In genomic region chr17:75437239-75437750, GRCm38 (mm10) we compare ENCODE assay signal across 15 mouse cellular contexts. TPM values are rescaled to one million over a fixed set of nuclear protein-coding genes. Genes with fewer than 3 reads are reported as not detected.
DNase-seq lines count a peak whose midpoint lies in the region; ATAC-seq and TF ChIP-seq lines count a peak whose summit lies in the region.
"Had no signal": no experiment of that assay in that cellular context is flagged by ENCODE, and none has a peak within 500 bp of the region (broad histone marks: within the 10 kb centered on the region; RNA-seq: fewer than 3 reads in every experiment).

No protein-coding gene starts in this region.

- no peaks in the 10 kb centered on the region for H3K27me3 ChIP-seq in hindbrain, embryonic 16.5 days (replicated peaks; ENCODE audit: control insufficient read depth, insufficient read depth, low read length)
- H3K27me3 ChIP-seq in hindbrain, embryonic 13.5 days, result no peaks in the 10 kb centered on the region
- H3K27me3 ChIP-seq in lung, embryonic 14.5 days (ENCODE audit: insufficient read depth, low read length), result no peaks in the 10 kb centered on the region
- H3K27me3 ChIP-seq in heart, embryonic 14.5 days (ENCODE audit: control insufficient read depth, insufficient read depth, low read length), result no peaks in the 10 kb centered on the region
- H3K27me3 ChIP-seq in stomach, embryonic 14.5 days (ENCODE audit: control insufficient read depth, insufficient read depth, low read length), result no peaks in the 10 kb centered on the region

- DNase-seq in lung, embryonic 14.5 days, result no peak
- DNase-seq in lung, postnatal 4 days, result no peak
- no peak for DNase-seq in spleen, adult 12 weeks (ENCODE audit: low spot score)
- DNase-seq: adrenal gland, postnatal 10 days; cerebellum, adult 11 months; embryo, embryonic 11 days; kidney, adult 18-20 months; thymus, postnatal 25 days had no signal

- no peaks in the 10 kb centered on the region for H3K36me3 ChIP-seq in hindbrain, embryonic 16.5 days (ENCODE audit: control insufficient read depth, insufficient read depth, low read length)
- H3K36me3 ChIP-seq in hindbrain, embryonic 13.5 days, result no peaks in the 10 kb centered on the region
- H3K36me3 ChIP-seq in lung, embryonic 14.5 days (ENCODE audit: insufficient read depth), result no peaks in the 10 kb centered on the region
- H3K36me3 ChIP-seq in heart, embryonic 14.5 days (ENCODE audit: control insufficient read depth, insufficient read depth, low read length), result no peaks in the 10 kb centered on the region
- no peaks in the 10 kb centered on the region for H3K36me3 ChIP-seq in stomach, embryonic 14.5 days (ENCODE audit: control insufficient read depth, insufficient read depth, low read length)

- no peak overlapping the region for H3K27ac ChIP-seq in hindbrain, embryonic 16.5 days (ENCODE audit: low read depth, low read length)
- H3K27ac ChIP-seq in hindbrain, embryonic 13.5 days, result no peak overlapping the region
- H3K27ac ChIP-seq in lung, embryonic 14.5 days (ENCODE audit: low read depth), result peak overlapping the region; percentile 37; the same call in 1 of the 2 replicates
- H3K27ac ChIP-seq in heart, embryonic 14.5 days (replicated peaks in 1 of 2; ENCODE audit: control insufficient read depth in 1 of 2, insufficient read depth in 1 of 2, low read depth in 2 of 2, low read length in 2 of 2), result peak overlapping the region; percentile 6 to 51
- H3K27ac ChIP-seq in stomach, embryonic 14.5 days (ENCODE audit: low read length), result no peak overlapping the region
- H3K27ac ChIP-seq: liver, embryonic 14.5 days had no signal

- no peaks in the 10 kb centered on the region for H3K4me1 ChIP-seq in hindbrain, embryonic 16.5 days (ENCODE audit: control insufficient read depth, insufficient read depth, low read depth, low read length)
- H3K4me1 ChIP-seq in hindbrain, embryonic 13.5 days (replicated peaks), result 0 out of 2 replicates have a peak, but pooled peaks cover 8% of the 10 kb centered on the region
- H3K4me1 ChIP-seq in lung, embryonic 14.5 days (ENCODE audit: insufficient read depth), result no peaks in the 10 kb centered on the region
- peaks cover 2 to 10% of the 10 kb centered on the region in 2 experiments; a peak in 2 of 4 replicates for H3K4me1 ChIP-seq in heart, embryonic 14.5 days (ENCODE audit: control insufficient read depth in 2 of 2, insufficient read depth in 2 of 2, low read length in 2 of 2)
- H3K4me1 ChIP-seq in stomach, embryonic 14.5 days (ENCODE audit: control insufficient read depth, insufficient read depth, low read length), result peaks cover 4% of the 10 kb centered on the region; the same call in 1 of the 2 replicates

- TF ChIP-seq CTCF in lung, embryonic 14.5 days (IDR thresholded peaks at IDR 0.05; ENCODE audit: low read depth), result no peak

- no peak overlapping the region for H3K9ac ChIP-seq in hindbrain, embryonic 16.5 days (ENCODE audit: low read depth, low read length)
- H3K9ac ChIP-seq in hindbrain, embryonic 13.5 days, result no peak overlapping the region
- H3K9ac ChIP-seq in lung, embryonic 14.5 days, result peak overlapping the region; percentile 42; the same call in 1 of the 2 replicates
- peak overlapping the region; percentile 66 for H3K9ac ChIP-seq in heart, embryonic 14.5 days (ENCODE audit: low read length)
- no peak overlapping the region for H3K9ac ChIP-seq in stomach, embryonic 14.5 days (replicated peaks; ENCODE audit: low read depth, low read length)
- H3K9ac ChIP-seq: liver, embryonic 14.5 days had no signal

- 0 out of 2 replicates have a peak overlapping the region, but pooled peaks have one; percentile 18 for H3K4me2 ChIP-seq in hindbrain, embryonic 16.5 days (ENCODE audit: low read length)
- no peak overlapping the region for H3K4me2 ChIP-seq in hindbrain, embryonic 13.5 days
- peak overlapping the region; percentile 37 for H3K4me2 ChIP-seq in lung, embryonic 14.5 days
- peak overlapping the region; percentile 39 for H3K4me2 ChIP-seq in heart, embryonic 14.5 days (ENCODE audit: low read length)
- H3K4me2 ChIP-seq in stomach, embryonic 14.5 days (replicated peaks; ENCODE audit: low read depth, low read length), result no peak overlapping the region

- 68% methylated on average over 11 of the region's 11 CpGs for WGBS in hindbrain, embryonic 16.5 days
- 71% methylated on average over 11 of the region's 11 CpGs for WGBS in hindbrain, embryonic 13.5 days
- 51% methylated on average over 11 of the region's 11 CpGs for WGBS in lung, embryonic 14.5 days
- WGBS in heart, embryonic 14.5 days, result 60% methylated on average over 11 of the region's 11 CpGs
- WGBS in stomach, embryonic 14.5 days, result 57% methylated on average over 11 of the region's 11 CpGs

- ATAC-seq in hindbrain, embryonic 16.5 days, result no peak
- ATAC-seq in hindbrain, embryonic 13.5 days (ENCODE audit: low FRiP score), result no peak
- no peak for ATAC-seq in lung, embryonic 14.5 days (ENCODE audit: insufficient read depth)
- no peak for ATAC-seq in heart, embryonic 14.5 days (ENCODE audit: insufficient number of reproducible peaks, insufficient read depth, low FRiP score, low read depth)
- ATAC-seq in stomach, embryonic 14.5 days (ENCODE audit: insufficient number of reproducible peaks, insufficient read depth, low FRiP score, low read depth), result no peak
- no peak for ATAC-seq in monocyte, adult 5-6 weeks (replicated peaks; ENCODE audit: insufficient number of reproducible peaks, low FRiP score, low TSS enrichment, poor library complexity, severe bottlenecking)
- ATAC-seq: midbrain, embryonic 16.5 days had no signal

- no peaks in the 10 kb centered on the region for H3K9me3 ChIP-seq in hindbrain, embryonic 16.5 days (ENCODE audit: control insufficient read depth, low read length)
- no peaks in the 10 kb centered on the region for H3K9me3 ChIP-seq in hindbrain, embryonic 13.5 days
- H3K9me3 ChIP-seq in lung, embryonic 14.5 days (ENCODE audit: low read depth, low read length), result no peaks in the 10 kb centered on the region
- no peaks in the 10 kb centered on the region for H3K9me3 ChIP-seq in heart, embryonic 14.5 days (ENCODE audit: control insufficient read depth, low read length)
- no peaks in the 10 kb centered on the region for H3K9me3 ChIP-seq in stomach, embryonic 14.5 days (ENCODE audit: control insufficient read depth, low read depth, low read length)

- H3K4me3 ChIP-seq in hindbrain, embryonic 16.5 days (ENCODE audit: low read length), result no peak overlapping the region
- H3K4me3 ChIP-seq in hindbrain, embryonic 13.5 days, result no peak overlapping the region
- H3K4me3 ChIP-seq in lung, embryonic 14.5 days (ENCODE audit: low read depth, low read length), result peak overlapping the region; percentile 28
- H3K4me3 ChIP-seq in heart, embryonic 14.5 days (ENCODE audit: control insufficient read depth in 1 of 2, insufficient read depth in 1 of 2, low read depth in 1 of 2, low read length in 2 of 2), result peak overlapping the region; percentile 34 to 38
- H3K4me3 ChIP-seq in stomach, embryonic 14.5 days (ENCODE audit: low read depth, low read length), result peak overlapping the region; percentile 3; the same call in 1 of the 2 replicates

RNA-seq across cellular contexts. Expression of gene Rasgrp3, which starts 1.6 kb away (rescaled TPM):
- polyA plus RNA-seq in hindbrain, embryonic 16.5 days (2015; fragmentation: Nextera tagmentation; extraction: Ambion mirVana), result 6.6 and 7.0 TPM in 2 replicates
- polyA plus RNA-seq in hindbrain, embryonic 13.5 days (2015; fragmentation: Nextera tagmentation; extraction: Ambion mirVana), result 7.4 and 8.2 TPM in 2 replicates
- polyA plus RNA-seq in lung, embryonic 14.5 days (2014; fragmentation: Nextera tagmentation; extraction: Ambion mirVana), result 24.5 and 30.1 TPM in 2 replicates
- polyA plus RNA-seq in heart, embryonic 14.5 days (2014; fragmentation: Nextera tagmentation; extraction: Ambion mirVana), result 24.3 and 25.1 TPM in 2 replicates
- polyA plus RNA-seq in stomach, embryonic 14.5 days (2014; fragmentation: Nextera tagmentation; extraction: Ambion mirVana), result 16.5 and 17.9 TPM in 2 replicates
- total RNA-seq in monocyte, adult 5-6 weeks (2017), result 12.0 to 20.3 TPM (median 14.6 TPM) in 3 replicates

Comparison
In these comparisons a context has a peak if more than half of its experiments do, and no peak if none do; other contexts are left out.
1. H3K4me2 ChIP-seq: peak in hindbrain, embryonic 16.5 days (single experiment), lung, embryonic 14.5 days (single experiment) and heart, embryonic 14.5 days (single experiment); none in hindbrain, embryonic 13.5 days (single experiment) and stomach, embryonic 14.5 days (single experiment).
2. H3K27ac ChIP-seq: peak in lung, embryonic 14.5 days (single experiment) and heart, embryonic 14.5 days (2 of 2); none in hindbrain, embryonic 16.5 days (single experiment), hindbrain, embryonic 13.5 days (single experiment) and stomach, embryonic 14.5 days (single experiment).
3. H3K4me3 ChIP-seq: peak in lung, embryonic 14.5 days (single experiment), heart, embryonic 14.5 days (2 of 2) and stomach, embryonic 14.5 days (single experiment); none in hindbrain, embryonic 16.5 days (single experiment) and hindbrain, embryonic 13.5 days (single experiment).
4. H3K9ac ChIP-seq: peak in lung, embryonic 14.5 days (single experiment) and heart, embryonic 14.5 days (single experiment); none in hindbrain, embryonic 16.5 days (single experiment), hindbrain, embryonic 13.5 days (single experiment) and stomach, embryonic 14.5 days (single experiment).